Mouse (Mus musculus): ENCODE data around the gene 2010300C02Rik. TPM values are rescaled to one million over a fixed set of nuclear protein-coding genes. Genes with fewer than 3 reads are reported as not detected.

2010300C02Rik gene
- 4.6 and 6.5 TPM in 2 replicates for polyA plus RNA-seq (2014; fragmentation: Nextera tagmentation; extraction: Ambion mirVana)

DNA sequence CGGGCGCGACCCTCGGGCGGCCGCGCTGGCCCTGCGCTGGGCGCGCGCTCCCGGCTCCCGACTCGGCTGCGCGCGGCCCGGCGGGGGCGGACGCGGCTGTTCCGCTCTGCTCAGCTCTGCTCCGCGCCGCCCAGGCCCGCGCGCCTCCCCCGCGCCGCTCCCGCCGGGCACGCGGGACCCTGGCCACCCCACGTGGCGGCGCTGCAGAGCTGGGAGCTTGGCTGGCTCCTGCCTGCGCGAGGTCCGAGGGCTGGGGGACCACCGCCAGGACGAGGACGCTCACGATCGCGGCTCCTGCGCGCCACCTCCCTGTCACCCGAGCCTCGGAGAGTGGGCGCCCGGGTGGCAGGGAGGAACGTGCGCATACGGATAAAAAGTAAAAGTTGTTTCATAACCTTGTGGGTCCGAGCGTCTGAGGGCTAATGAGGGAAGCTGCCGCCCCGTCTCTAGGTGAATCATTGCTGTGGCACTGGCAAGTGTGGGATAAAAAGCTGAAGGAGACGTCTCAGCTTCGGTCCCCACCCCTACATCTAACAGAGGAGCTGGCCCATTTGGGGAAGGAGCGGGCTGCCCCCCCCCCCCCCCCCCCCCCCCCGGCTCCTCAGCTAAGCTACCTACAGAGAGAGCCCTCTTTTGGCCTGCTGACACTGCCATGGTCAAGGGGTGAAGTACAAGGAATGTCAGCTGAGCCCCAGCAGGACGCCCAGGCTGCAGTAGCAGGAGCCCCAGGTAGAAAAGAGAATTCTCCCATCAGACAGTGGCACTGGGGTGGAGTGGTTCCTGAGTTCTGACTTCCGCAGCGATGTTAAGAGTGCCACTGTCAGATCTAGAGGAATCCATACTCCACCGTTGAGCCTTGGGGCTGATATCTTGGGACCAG is at the start of gene 2010300C02Rik:
2010300C02Rik (minus strand) TSS at position 325 of the 880 bp plus-strand sequence.
- Histone ChIP-seq H3K9me3 (ENCODE audit: control insufficient read depth, low read length) (no peaks in the 10 kb centered on the region), H3K4me3 (ENCODE audit: low read depth, low read length) (peak within 1 kb of the TSS; percentile 65), H3K4me2 (ENCODE audit: low read depth, low read length) (peak within 1 kb of the TSS; percentile 97), H3K27me3 (replicated peaks; ENCODE audit: control insufficient read depth, insufficient read depth, low read length) (peaks cover 13% of the 10 kb centered on the region), H3K9ac (ENCODE audit: low read depth, low read length) (peak within 1 kb of the TSS; percentile 68), H3K27ac (replicated peaks; ENCODE audit: low read depth, low read length) (no peak within 1 kb of the TSS), H3K4me1 (ENCODE audit: control insufficient read depth, insufficient read depth, low read length) (no peaks in the 10 kb centered on the region), H3K36me3 (ENCODE audit: control insufficient read depth, insufficient read depth, low read length) (no peaks in the 10 kb centered on the region)
- 1% methylated on average over 28 of the region's 69 CpGs for WGBS
- peak; percentile 66 for DNase-seq (ENCODE audit: low spot score)
- ATAC-seq (ENCODE audit: low read depth) = peak; percentile 90

- no peak overlapping the region for H3K4me3 ChIP-seq (ENCODE audit: low read depth, low read length)
- no peak overlapping the region for H3K9ac ChIP-seq (ENCODE audit: low read depth, low read length)
- H3K9me3 ChIP-seq (ENCODE audit: control insufficient read depth, low read length) = no peaks in the 10 kb centered on the region
- no peak overlapping the region for H3K4me2 ChIP-seq (ENCODE audit: low read depth, low read length)
- no peak overlapping the region for H3K27ac ChIP-seq (replicated peaks; ENCODE audit: low read depth, low read length)
- ATAC-seq (ENCODE audit: low read depth) (no peak), DNase-seq (ENCODE audit: low spot score) (no peak)
- H3K36me3 ChIP-seq (ENCODE audit: control insufficient read depth, insufficient read depth, low read length) = no peaks in the 10 kb centered on the region
- no peaks in the 10 kb centered on the region for H3K4me1 ChIP-seq (ENCODE audit: control insufficient read depth, insufficient read depth, low read length)
- no peaks in the 10 kb centered on the region for H3K27me3 ChIP-seq (replicated peaks; ENCODE audit: control insufficient read depth, insufficient read depth, low read length)
Observed at GRCm38 (mm10) chr1:37759407-37759806, 39.5 kb upstream of the 2010300C02Rik start.

- 61% methylated on average over 9 of the region's 9 CpGs for WGBS
- Histone ChIP-seq H3K27ac (replicated peaks; ENCODE audit: low read depth, low read length) (no peak overlapping the region), H3K4me3 (ENCODE audit: low read depth, low read length) (no peak overlapping the region), H3K4me2 (ENCODE audit: low read depth, low read length) (no peak overlapping the region), H3K9me3 (ENCODE audit: control insufficient read depth, low read length) (no peaks in the 10 kb centered on the region), H3K9ac (ENCODE audit: low read depth, low read length) (no peak overlapping the region), H3K4me1 (ENCODE audit: control insufficient read depth, insufficient read depth, low read length) (no peaks in the 10 kb centered on the region), H3K27me3 (replicated peaks; ENCODE audit: control insufficient read depth, insufficient read depth, low read length) (no peaks in the 10 kb centered on the region; the same call in 1 of the 2 replicates), H3K36me3 (ENCODE audit: control insufficient read depth, insufficient read depth, low read length) (no peaks in the 10 kb centered on the region)
- ATAC-seq (ENCODE audit: low read depth) (no peak), DNase-seq (ENCODE audit: low spot score) (peak; percentile 58)
Observed at GRCm38 (mm10) chr1:37744650-37745259, 24.9 kb upstream of the 2010300C02Rik start.

DNA sequence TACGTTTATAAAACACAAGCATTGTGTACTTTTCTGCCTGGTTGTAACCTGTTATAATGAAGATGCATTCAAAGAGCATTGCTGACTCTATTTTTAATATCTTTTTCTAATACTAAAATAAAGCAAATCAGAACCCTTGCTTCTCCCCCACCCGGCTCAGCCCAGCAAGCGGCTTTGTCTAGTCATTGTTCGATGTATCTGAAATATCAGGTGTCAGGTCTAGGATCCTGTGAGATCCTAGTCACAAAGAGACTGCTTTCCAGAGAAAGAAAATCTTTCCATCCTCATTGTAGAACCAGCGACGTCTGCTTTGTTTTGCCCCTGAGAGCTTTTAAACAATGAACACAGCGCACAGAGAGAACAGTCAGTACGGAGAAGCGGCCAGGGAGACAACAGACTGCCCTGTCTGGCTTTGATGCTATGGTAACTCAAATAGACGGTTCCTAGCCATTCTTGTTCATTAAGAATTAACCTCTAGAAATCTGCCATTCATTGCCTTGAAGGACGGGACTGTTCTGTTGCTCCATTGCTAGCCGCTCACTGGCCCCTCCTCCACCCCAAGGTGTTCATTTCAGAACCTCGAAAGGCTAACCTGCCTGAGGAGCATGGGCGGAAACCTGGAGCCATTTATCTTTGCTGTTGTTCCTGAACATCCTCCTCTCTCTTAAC is 22.9 kb upstream of the 2010300C02Rik start:
- DNase-seq (ENCODE audit: low spot score) (no peak), ATAC-seq (ENCODE audit: low read depth) (0 out of 2 replicates have a peak, but pooled peaks have one; percentile 22)
- H3K36me3 ChIP-seq (ENCODE audit: control insufficient read depth, insufficient read depth, low read length) = no peaks in the 10 kb centered on the region
- no peak overlapping the region for H3K9ac ChIP-seq (ENCODE audit: low read depth, low read length)
- H3K27me3 ChIP-seq (replicated peaks; ENCODE audit: control insufficient read depth, insufficient read depth, low read length) = no peaks in the 10 kb centered on the region; the same call in 1 of the 2 replicates
- no peak overlapping the region for H3K4me3 ChIP-seq (ENCODE audit: low read depth, low read length)
- H3K4me2 ChIP-seq (ENCODE audit: low read depth, low read length) = no peak overlapping the region
- H3K9me3 ChIP-seq (ENCODE audit: control insufficient read depth, low read length) = no peaks in the 10 kb centered on the region
- H3K27ac ChIP-seq (replicated peaks; ENCODE audit: low read depth, low read length) = no peak overlapping the region
- no peaks in the 10 kb centered on the region for H3K4me1 ChIP-seq (ENCODE audit: control insufficient read depth, insufficient read depth, low read length)
- WGBS = 59% methylated on average over 14 of the region's 14 CpGs

- Histone ChIP-seq H3K27ac (replicated peaks; ENCODE audit: low read depth, low read length) (no peak overlapping the region), H3K36me3 (ENCODE audit: control insufficient read depth, insufficient read depth, low read length) (no peaks in the 10 kb centered on the region), H3K4me2 (ENCODE audit: low read depth, low read length) (no peak overlapping the region), H3K4me1 (ENCODE audit: control insufficient read depth, insufficient read depth, low read length) (no peaks in the 10 kb centered on the region), H3K9ac (ENCODE audit: low read depth, low read length) (no peak overlapping the region), H3K9me3 (ENCODE audit: control insufficient read depth, low read length) (no peaks in the 10 kb centered on the region), H3K27me3 (replicated peaks; ENCODE audit: control insufficient read depth, insufficient read depth, low read length) (no peaks in the 10 kb centered on the region; the same call in 1 of the 2 replicates), H3K4me3 (ENCODE audit: low read depth, low read length) (no peak overlapping the region)
- ATAC-seq (ENCODE audit: low read depth) = no peak
- DNase-seq (ENCODE audit: low spot score) = no peak
- WGBS = 77% methylated on average over 11 of the region's 11 CpGs
Observed at GRCm38 (mm10) chr1:37742126-37742525, 22.2 kb upstream of the 2010300C02Rik start.

DNA sequence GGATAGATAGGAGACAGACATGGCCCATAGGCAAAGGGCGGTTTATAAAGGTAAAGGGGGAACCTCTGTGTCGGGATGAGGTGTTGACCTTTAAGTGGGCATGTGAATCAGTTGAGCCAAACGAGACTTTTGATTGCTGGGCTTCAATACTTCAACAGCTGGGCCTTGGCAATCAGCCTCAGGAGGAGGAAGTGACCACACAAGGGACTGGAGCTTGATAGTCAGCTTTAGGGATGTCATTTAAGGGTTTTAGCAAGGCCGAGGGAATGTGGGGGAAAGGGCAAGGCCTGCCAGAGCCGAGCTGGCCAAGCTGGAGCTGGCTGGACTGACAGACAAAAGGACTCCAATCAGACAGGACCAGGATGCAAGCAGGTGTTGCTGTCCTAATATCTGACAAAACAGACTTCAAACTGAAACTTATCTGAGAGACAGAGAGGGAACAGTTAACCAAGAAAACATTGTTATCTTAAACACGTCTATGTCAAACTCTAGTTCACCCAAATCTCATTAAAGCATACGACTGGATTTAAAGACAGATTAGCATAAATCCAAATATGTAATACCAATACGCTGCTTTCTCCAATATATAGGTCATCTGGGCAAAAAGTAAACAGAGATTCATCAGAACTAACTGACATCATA is 20.4 kb upstream of the 2010300C02Rik start:
- ATAC-seq (ENCODE audit: low read depth) = no peak

DNA sequence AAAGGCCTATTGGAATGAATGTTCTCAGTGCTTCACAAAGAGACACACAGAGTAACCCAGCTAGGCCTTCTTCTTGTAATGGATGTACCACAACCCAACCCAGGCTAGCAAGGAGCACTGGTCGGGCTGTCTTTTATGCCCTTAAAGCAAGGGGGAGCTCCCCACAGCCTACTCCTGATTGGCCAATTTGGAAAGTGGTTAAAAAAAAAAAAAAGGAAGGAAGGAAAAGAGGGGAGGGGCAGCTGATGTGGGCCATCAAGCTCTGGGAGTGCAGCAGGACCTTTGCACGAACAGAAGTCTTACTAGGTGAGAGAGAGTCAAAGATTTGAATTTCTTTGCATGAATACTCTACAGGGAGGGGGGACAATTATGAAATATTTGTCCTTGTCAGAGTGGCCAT is 19.0 kb upstream of the 2010300C02Rik start:
- no peaks in the 10 kb centered on the region for H3K9me3 ChIP-seq (ENCODE audit: control insufficient read depth, low read length)
- no peak overlapping the region for H3K9ac ChIP-seq (ENCODE audit: low read depth, low read length)
- no peaks in the 10 kb centered on the region for H3K36me3 ChIP-seq (ENCODE audit: control insufficient read depth, insufficient read depth, low read length)
- no peak overlapping the region for H3K4me2 ChIP-seq (ENCODE audit: low read depth, low read length)
- no peak for ATAC-seq (ENCODE audit: low read depth)
- DNase-seq (ENCODE audit: low spot score) = no peak
- H3K27me3 ChIP-seq (replicated peaks; ENCODE audit: control insufficient read depth, insufficient read depth, low read length) = no peaks in the 10 kb centered on the region; the same call in 1 of the 2 replicates
- 66% methylated on average over 2 of the region's 2 CpGs for WGBS
- no peaks in the 10 kb centered on the region for H3K4me1 ChIP-seq (ENCODE audit: control insufficient read depth, insufficient read depth, low read length)
- H3K27ac ChIP-seq (replicated peaks; ENCODE audit: low read depth, low read length) = no peak overlapping the region
- H3K4me3 ChIP-seq (ENCODE audit: low read depth, low read length) = no peak overlapping the region

More for the DNA sequence above, 20.4 kb upstream of the 2010300C02Rik start:
- no peak overlapping the region for H3K9ac ChIP-seq (ENCODE audit: low read depth, low read length)
- H3K4me2 ChIP-seq (ENCODE audit: low read depth, low read length) = no peak overlapping the region
- H3K36me3 ChIP-seq (ENCODE audit: control insufficient read depth, insufficient read depth, low read length) = no peaks in the 10 kb centered on the region
- DNase-seq (ENCODE audit: low spot score) = no peak
- H3K27ac ChIP-seq (replicated peaks; ENCODE audit: low read depth, low read length) = no peak overlapping the region
- no peaks in the 10 kb centered on the region for H3K9me3 ChIP-seq (ENCODE audit: control insufficient read depth, low read length)
- 69% methylated on average over 8 of the region's 8 CpGs for WGBS
- H3K27me3 ChIP-seq (replicated peaks; ENCODE audit: control insufficient read depth, insufficient read depth, low read length) = no peaks in the 10 kb centered on the region; the same call in 1 of the 2 replicates
- H3K4me3 ChIP-seq (ENCODE audit: low read depth, low read length) = no peak overlapping the region
- H3K4me1 ChIP-seq (ENCODE audit: control insufficient read depth, insufficient read depth, low read length) = no peaks in the 10 kb centered on the region

GRCm38 (mm10) chr1:37737045-37737444 is 17.2 kb upstream of the 2010300C02Rik start:
- DNase-seq (ENCODE audit: low spot score) (no peak), ATAC-seq (ENCODE audit: low read depth) (no peak)
- no peak overlapping the region for H3K9ac ChIP-seq (ENCODE audit: low read depth, low read length)
- 75% methylated on average over 4 of the region's 4 CpGs for WGBS
- no peak overlapping the region for H3K4me3 ChIP-seq (ENCODE audit: low read depth, low read length)
- H3K4me1 ChIP-seq (ENCODE audit: control insufficient read depth, insufficient read depth, low read length) = no peaks in the 10 kb centered on the region
- H3K36me3 ChIP-seq (ENCODE audit: control insufficient read depth, insufficient read depth, low read length) = no peaks in the 10 kb centered on the region
- no peak overlapping the region for H3K27ac ChIP-seq (replicated peaks; ENCODE audit: low read depth, low read length)
- H3K4me2 ChIP-seq (ENCODE audit: low read depth, low read length) = no peak overlapping the region
- H3K9me3 ChIP-seq (ENCODE audit: control insufficient read depth, low read length) = no peaks in the 10 kb centered on the region
- H3K27me3 ChIP-seq (replicated peaks; ENCODE audit: control insufficient read depth, insufficient read depth, low read length) = no peaks in the 10 kb centered on the region
